Mouse (Mus musculus) E14TG2a.4 (cell line): Measurements from ENCODE around the gene Gm11020.

ENCODE experiments used
- H3K27me3 ChIP-seq: 2 replicates; pipeline ENCODE4 v1.6.1; 2014; ENCODE audit warnings: low read length, control low read depth; ENCODE audit not compliant: insufficient read depth
- H3K36me3 ChIP-seq: 2 replicates; pipeline ENCODE4 v1.6.1; 2014; ENCODE audit warnings: low read length, control low read depth; ENCODE audit not compliant: insufficient read depth
- H3K4me1 ChIP-seq: replicated peaks from 2 replicates; pipeline ENCODE4 v1.6.1; 2014; ENCODE audit warnings: low read depth, low read length, control low read depth
- H3K4me3 ChIP-seq: replicated peaks from 2 replicates; pipeline ENCODE4 v1.5.1; 2014; ENCODE audit warnings: mild to moderate bottlenecking, low read length
- H3K9me3 ChIP-seq: 2 replicates; pipeline ENCODE4 v1.6.1; 2014; ENCODE audit warnings: low read length, control low read depth
- CTCF ChIP-seq: conservative IDR thresholded peaks from 2 replicates; pipeline ENCODE4 v1.5.1; 2014; ENCODE audit warnings: low read length
- NANOG ChIP-seq: IDR thresholded peaks from 2 replicates; pipeline ENCODE4 v1.6.1; 2014; ENCODE audit warnings: borderline replicate concordance, low read length, mixed read lengths
- POU5F1 ChIP-seq: IDR thresholded peaks from 2 replicates; pipeline ENCODE4 v1.6.1; 2014; ENCODE audit warnings: low read length, borderline replicate concordance

Gene Gm11020

GRCm38 (mm10) chr8:104341106-104341561 is 19.8 kb downstream of the Gm11020 start:
- peaks cover 22% of the 10 kb centered on the region for H3K4me1 ChIP-seq
- H3K9me3 ChIP-seq: no peaks in the 10 kb centered on the region
- peak overlapping the region; percentile 81 for H3K4me3 ChIP-seq
- no peaks in the 10 kb centered on the region for H3K36me3 ChIP-seq
- H3K27me3 ChIP-seq: peaks cover 54% of the 10 kb centered on the region
- TF ChIP-seq CTCF (no peak), POU5F1 (no peak), NANOG (no peak)

- peaks cover 54% of the 10 kb centered on the region for H3K27me3 ChIP-seq
- TF ChIP-seq CTCF: no peak
- peak overlapping the region; percentile 81 for H3K4me3 ChIP-seq
- H3K9me3 ChIP-seq: no peaks in the 10 kb centered on the region
- H3K4me1 ChIP-seq: peaks cover 26% of the 10 kb centered on the region
- no peaks in the 10 kb centered on the region for H3K36me3 ChIP-seq
Observed at GRCm38 (mm10) chr8:104341678-104342077, 20.3 kb downstream of the Gm11020 start.

- Histone ChIP-seq H3K27me3 (peaks cover 54% of the 10 kb centered on the region), H3K9me3 (no peaks in the 10 kb centered on the region)
- TF ChIP-seq CTCF (no peak), NANOG (no peak), POU5F1 (no peak)
Observed at GRCm38 (mm10) chr8:104342426-104342825, 21.1 kb downstream of the Gm11020 start.

GRCm38 (mm10) chr8:104343957-104344356 is 22.6 kb downstream of the Gm11020 start:
- Histone ChIP-seq H3K4me1 (peaks cover 39% of the 10 kb centered on the region), H3K4me3 (no peak overlapping the region), H3K9me3 (no peaks in the 10 kb centered on the region), H3K36me3 (peaks cover 3% of the 10 kb centered on the region; the same call in 1 of the 2 replicates), H3K27me3 (peaks cover 45% of the 10 kb centered on the region)
- TF ChIP-seq CTCF: peak; percentile 75
- TF ChIP-seq NANOG: no peak

More at GRCm38 (mm10) chr8:104342426-104342825, 21.1 kb downstream of the Gm11020 start:
- H3K4me1 ChIP-seq: peaks cover 32% of the 10 kb centered on the region
- no peaks in the 10 kb centered on the region; the same call in 1 of the 2 replicates for H3K36me3 ChIP-seq
- H3K4me3 ChIP-seq: no peak overlapping the region

GRCm38 (mm10) chr8:104344622-104345021 is 23.3 kb downstream of the Gm11020 start:
- no peaks in the 10 kb centered on the region for H3K9me3 ChIP-seq

GRCm38 (mm10) chr8:104346706-104347105 is 25.3 kb downstream of the Gm11020 start:
- no peak overlapping the region for H3K4me3 ChIP-seq

More at GRCm38 (mm10) chr8:104344622-104345021, 23.3 kb downstream of the Gm11020 start:
- no peak for TF ChIP-seq NANOG
- no peak for TF ChIP-seq CTCF
- TF ChIP-seq POU5F1: no peak
- H3K4me3 ChIP-seq: no peak overlapping the region
- H3K36me3 ChIP-seq: peaks cover 4% of the 10 kb centered on the region; the same call in 1 of the 2 replicates
- peaks cover 39% of the 10 kb centered on the region for H3K27me3 ChIP-seq
- H3K4me1 ChIP-seq: peaks cover 36% of the 10 kb centered on the region

GRCm38 (mm10) chr8:104348971-104349370 is 27.6 kb downstream of the Gm11020 start:
- H3K27me3 ChIP-seq: no peaks in the 10 kb centered on the region
- H3K36me3 ChIP-seq: peaks cover 26% of the 10 kb centered on the region
- TF ChIP-seq CTCF: no peak
- no peak for TF ChIP-seq NANOG
- no peak for TF ChIP-seq POU5F1
- H3K9me3 ChIP-seq: no peaks in the 10 kb centered on the region
- peaks cover 46% of the 10 kb centered on the region for H3K4me1 ChIP-seq
- no peak overlapping the region for H3K4me3 ChIP-seq

More at GRCm38 (mm10) chr8:104346706-104347105, 25.3 kb downstream of the Gm11020 start:
- peaks cover 4% of the 10 kb centered on the region; the same call in 1 of the 2 replicates for H3K36me3 ChIP-seq
- TF ChIP-seq CTCF (no peak), NANOG (no peak), POU5F1 (no peak)
- H3K4me1 ChIP-seq: peaks cover 42% of the 10 kb centered on the region
- H3K9me3 ChIP-seq: no peaks in the 10 kb centered on the region
- H3K27me3 ChIP-seq: peaks cover 22% of the 10 kb centered on the region

- Histone ChIP-seq H3K4me1 (peaks cover 56% of the 10 kb centered on the region), H3K36me3 (peaks cover 36% of the 10 kb centered on the region), H3K4me3 (no peak overlapping the region; the same call in 1 of the 2 replicates), H3K27me3 (no peaks in the 10 kb centered on the region), H3K9me3 (no peaks in the 10 kb centered on the region)
- TF ChIP-seq CTCF: no peak
- TF ChIP-seq POU5F1: no peak
- TF ChIP-seq NANOG: no peak
Observed at GRCm38 (mm10) chr8:104350047-104350446, 28.7 kb downstream of the Gm11020 start.

- TF ChIP-seq NANOG (no peak), POU5F1 (no peak), CTCF (no peak)
- Histone ChIP-seq H3K27me3 (no peaks in the 10 kb centered on the region), H3K9me3 (no peaks in the 10 kb centered on the region), H3K36me3 (peaks cover 65% of the 10 kb centered on the region), H3K4me3 (no peak overlapping the region), H3K4me1 (peaks cover 41% of the 10 kb centered on the region)
Observed at GRCm38 (mm10) chr8:104353186-104353585, 31.8 kb downstream of the Gm11020 start.

GRCm38 (mm10) chr8:104354504-104354903 is 33.1 kb downstream of the Gm11020 start:
- H3K27me3 ChIP-seq: no peaks in the 10 kb centered on the region
- peaks cover 38% of the 10 kb centered on the region for H3K4me1 ChIP-seq
- TF ChIP-seq CTCF: no peak
- no peak for TF ChIP-seq NANOG
- no peak for TF ChIP-seq POU5F1
- no peaks in the 10 kb centered on the region for H3K9me3 ChIP-seq
- no peak overlapping the region for H3K4me3 ChIP-seq
- H3K36me3 ChIP-seq: peaks cover 61% of the 10 kb centered on the region
